Mouse (Mus musculus): Measurements from ENCODE around the gene Prrg2. TPM values are rescaled to one million over a fixed set of nuclear protein-coding genes. Genes with fewer than 3 reads are reported as not detected.

Prrg2 gene
- polyA plus RNA-seq, 1 experiment: 14.0 TPM

GRCm38 (mm10) chr7:45013366-45014095, 48.9 kb downstream of the Prrg2 start:
- H3K36me3 ChIP-seq (ENCODE audit: control insufficient read depth, insufficient read depth): peaks cover 34% of the 10 kb centered on the region
- H3K4me3 ChIP-seq (ENCODE audit: insufficient read depth, poor library complexity, severe bottlenecking): no peak overlapping the region
- no peaks in the 10 kb centered on the region for H3K27me3 ChIP-seq (ENCODE audit: control insufficient read depth, insufficient read depth, insufficient read length)
- TF ChIP-seq FOSL1 (IDR thresholded peaks at IDR 0.05; ENCODE audit: insufficient read depth, low read length, poor library complexity, severe bottlenecking): no peak
- TF ChIP-seq USF1 (IDR thresholded peaks at IDR 0.05; ENCODE audit: low read depth): no peak
- TF ChIP-seq MAX (IDR thresholded peaks at IDR 0.05): no peak
- no peak overlapping the region for H3ac ChIP-seq (ENCODE audit: control insufficient read depth, insufficient read length, low read depth)
- H3K79me2 ChIP-seq (ENCODE audit: control insufficient read depth, insufficient read depth): peaks cover 68% of the 10 kb centered on the region
- H3K79me3 ChIP-seq (ENCODE audit: low read depth): peaks cover 36% of the 10 kb centered on the region

GRCm38 (mm10) chr7:45012824-45013223, 49.7 kb downstream of the Prrg2 start:
- H3K36me3 ChIP-seq (ENCODE audit: control insufficient read depth, insufficient read depth): peaks cover 34% of the 10 kb centered on the region
- no peak overlapping the region for H3K4me3 ChIP-seq (ENCODE audit: insufficient read depth, poor library complexity, severe bottlenecking)
- no peaks in the 10 kb centered on the region for H3K27me3 ChIP-seq (ENCODE audit: control insufficient read depth, insufficient read depth, insufficient read length)
- no peak overlapping the region for H3ac ChIP-seq (ENCODE audit: control insufficient read depth, insufficient read length, low read depth)
- TF ChIP-seq CTCF (IDR thresholded peaks at IDR 0.05; ENCODE audit: control insufficient read depth, insufficient read depth, insufficient read length) (no peak), FOSL1 (IDR thresholded peaks at IDR 0.05; ENCODE audit: insufficient read depth, low read length, poor library complexity, severe bottlenecking) (no peak), MYOD1 (IDR thresholded peaks at IDR 0.05; ENCODE audit: control insufficient read depth, insufficient read length, low read depth) (no peak), MAX (IDR thresholded peaks at IDR 0.05) (no peak), USF1 (IDR thresholded peaks at IDR 0.05; ENCODE audit: low read depth) (no peak), CEBPB (IDR thresholded peaks at IDR 0.05; ENCODE audit: low read depth) (no peak), MYOG (IDR thresholded peaks at IDR 0.05; ENCODE audit: control insufficient read depth, extremely low read depth, insufficient read length) (no peak)
- peaks cover 63% of the 10 kb centered on the region for H3K79me2 ChIP-seq (ENCODE audit: control insufficient read depth, insufficient read depth)
- peaks cover 36% of the 10 kb centered on the region for H3K79me3 ChIP-seq (ENCODE audit: low read depth)

DNA sequence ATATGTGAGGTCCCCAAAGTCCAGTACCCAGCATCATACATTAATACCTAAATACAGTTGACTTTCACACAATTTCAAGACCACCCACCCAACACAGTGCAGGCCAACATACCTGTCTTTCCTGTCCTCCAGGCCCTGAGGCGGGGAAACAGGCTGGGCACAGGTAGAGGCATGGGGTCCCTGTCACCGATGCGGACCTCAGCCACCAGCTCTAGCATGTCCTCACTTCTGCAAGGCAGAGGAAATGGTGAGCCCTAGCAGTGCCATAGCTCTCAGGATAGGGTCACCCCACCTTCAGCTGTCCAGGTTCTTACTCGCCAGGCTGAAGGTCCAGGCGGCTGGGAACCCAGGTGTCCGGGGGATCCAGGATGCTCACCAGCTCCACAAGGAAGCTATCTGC, 50.5 kb downstream of the Prrg2 start:
- no peak for TF ChIP-seq CTCF (IDR thresholded peaks at IDR 0.05; ENCODE audit: control insufficient read depth, insufficient read depth, insufficient read length)
- Histone ChIP-seq H3K79me3 (ENCODE audit: low read depth) (peaks cover 36% of the 10 kb centered on the region), H3K36me3 (ENCODE audit: control insufficient read depth, insufficient read depth) (peaks cover 34% of the 10 kb centered on the region), H3K79me2 (ENCODE audit: control insufficient read depth, insufficient read depth) (peaks cover 63% of the 10 kb centered on the region), H3ac (ENCODE audit: control insufficient read depth, insufficient read length, low read depth) (no peak overlapping the region), H3K27me3 (ENCODE audit: control insufficient read depth, insufficient read depth, insufficient read length) (no peaks in the 10 kb centered on the region), H3K4me3 (ENCODE audit: insufficient read depth, poor library complexity, severe bottlenecking) (no peak overlapping the region)

DNA sequence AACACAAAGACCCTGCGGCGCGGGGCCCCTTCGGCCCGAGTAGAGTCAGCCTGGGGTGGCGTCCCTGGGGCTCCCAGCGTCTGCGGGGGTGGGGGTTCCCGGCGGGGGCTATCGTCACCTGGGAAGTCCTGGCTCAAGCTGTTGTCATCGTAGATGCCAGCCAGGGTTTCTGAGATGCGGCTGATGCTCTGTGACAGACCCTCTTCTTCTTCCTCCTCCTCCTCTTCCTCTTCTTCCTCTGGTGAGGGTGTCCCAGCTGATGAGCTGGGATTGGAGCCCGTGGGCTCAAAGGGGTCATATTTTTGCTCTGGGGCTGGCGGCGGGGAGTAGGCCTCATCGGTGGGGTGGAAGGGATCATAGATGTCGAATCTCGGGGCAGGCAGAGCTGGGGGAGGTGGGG, 54.1 kb downstream of the Prrg2 start:
- Histone ChIP-seq H3K4me3 (ENCODE audit: insufficient read depth, poor library complexity, severe bottlenecking) (no peak overlapping the region), H3ac (ENCODE audit: control insufficient read depth, insufficient read length, low read depth) (no peak overlapping the region), H3K79me3 (ENCODE audit: low read depth) (peaks cover 18% of the 10 kb centered on the region), H3K36me3 (ENCODE audit: control insufficient read depth, insufficient read depth) (peaks cover 46% of the 10 kb centered on the region), H3K79me2 (ENCODE audit: control insufficient read depth, insufficient read depth) (peaks cover 47% of the 10 kb centered on the region), H3K27me3 (ENCODE audit: control insufficient read depth, insufficient read depth, insufficient read length) (no peaks in the 10 kb centered on the region)
- TF ChIP-seq USF1 (IDR thresholded peaks at IDR 0.05; ENCODE audit: low read depth) (no peak), CEBPB (IDR thresholded peaks at IDR 0.05; ENCODE audit: low read depth) (no peak), CTCF (IDR thresholded peaks at IDR 0.05; ENCODE audit: control insufficient read depth, insufficient read depth, insufficient read length) (no peak), MYOD1 (IDR thresholded peaks at IDR 0.05; ENCODE audit: control insufficient read depth, insufficient read length, low read depth) (no peak), FOSL1 (IDR thresholded peaks at IDR 0.05; ENCODE audit: insufficient read depth, low read length, poor library complexity, severe bottlenecking) (no peak), MAX (IDR thresholded peaks at IDR 0.05) (no peak), MYOG (IDR thresholded peaks at IDR 0.05; ENCODE audit: control insufficient read depth, extremely low read depth, insufficient read length) (no peak)

GRCm38 (mm10) chr7:45007846-45008245, 54.6 kb downstream of the Prrg2 start:
- peaks cover 13% of the 10 kb centered on the region for H3K79me3 ChIP-seq (ENCODE audit: low read depth)
- peaks cover 41% of the 10 kb centered on the region for H3K79me2 ChIP-seq (ENCODE audit: control insufficient read depth, insufficient read depth)
- H3ac ChIP-seq (ENCODE audit: control insufficient read depth, insufficient read length, low read depth): no peak overlapping the region
- peaks cover 47% of the 10 kb centered on the region for H3K36me3 ChIP-seq (ENCODE audit: control insufficient read depth, insufficient read depth)
- H3K27me3 ChIP-seq (ENCODE audit: control insufficient read depth, insufficient read depth, insufficient read length): no peaks in the 10 kb centered on the region
- no peak for TF ChIP-seq MYOD1 (IDR thresholded peaks at IDR 0.05; ENCODE audit: control insufficient read depth, insufficient read length, low read depth)
- TF ChIP-seq MYOG (IDR thresholded peaks at IDR 0.05; ENCODE audit: control insufficient read depth, extremely low read depth, insufficient read length): no peak
- no peak for TF ChIP-seq FOSL1 (IDR thresholded peaks at IDR 0.05; ENCODE audit: insufficient read depth, low read length, poor library complexity, severe bottlenecking)
- no peak for TF ChIP-seq CTCF (IDR thresholded peaks at IDR 0.05; ENCODE audit: control insufficient read depth, insufficient read depth, insufficient read length)
- no peak for TF ChIP-seq USF1 (IDR thresholded peaks at IDR 0.05; ENCODE audit: low read depth)
- TF ChIP-seq CEBPB (IDR thresholded peaks at IDR 0.05; ENCODE audit: low read depth): no peak
- TF ChIP-seq MAX (IDR thresholded peaks at IDR 0.05): no peak
- no peak overlapping the region for H3K4me3 ChIP-seq (ENCODE audit: insufficient read depth, poor library complexity, severe bottlenecking)

- TF ChIP-seq MYOG (IDR thresholded peaks at IDR 0.05; ENCODE audit: control insufficient read depth, extremely low read depth, insufficient read length) (no peak), FOSL1 (IDR thresholded peaks at IDR 0.05; ENCODE audit: insufficient read depth, low read length, poor library complexity, severe bottlenecking) (no peak), CEBPB (IDR thresholded peaks at IDR 0.05; ENCODE audit: low read depth) (no peak), MYOD1 (IDR thresholded peaks at IDR 0.05; ENCODE audit: control insufficient read depth, insufficient read length, low read depth) (no peak), MAX (IDR thresholded peaks at IDR 0.05) (no peak), USF1 (IDR thresholded peaks at IDR 0.05; ENCODE audit: low read depth) (no peak), CTCF (IDR thresholded peaks at IDR 0.05; ENCODE audit: control insufficient read depth, insufficient read depth, insufficient read length) (no peak)
- Histone ChIP-seq H3K27me3 (ENCODE audit: control insufficient read depth, insufficient read depth, insufficient read length) (no peaks in the 10 kb centered on the region), H3ac (ENCODE audit: control insufficient read depth, insufficient read length, low read depth) (no peak overlapping the region), H3K36me3 (ENCODE audit: control insufficient read depth, insufficient read depth) (peaks cover 42% of the 10 kb centered on the region), H3K79me2 (ENCODE audit: control insufficient read depth, insufficient read depth) (peaks cover 35% of the 10 kb centered on the region), H3K79me3 (ENCODE audit: low read depth) (peaks cover 9% of the 10 kb centered on the region), H3K4me3 (ENCODE audit: insufficient read depth, poor library complexity, severe bottlenecking) (no peak overlapping the region)
Observed at GRCm38 (mm10) chr7:45007141-45007540, 55.3 kb downstream of the Prrg2 start.

All from C2C12 (cell line).